Mouse (Mus musculus): ENCODE measurements at regions not wholly inside any gene's neighbourhood (a gene's known extent, or its start where the extent isn't known, plus 50 kb on each side); places are given as distances from the start of the nearest gene placed in this dataset.

DNA sequence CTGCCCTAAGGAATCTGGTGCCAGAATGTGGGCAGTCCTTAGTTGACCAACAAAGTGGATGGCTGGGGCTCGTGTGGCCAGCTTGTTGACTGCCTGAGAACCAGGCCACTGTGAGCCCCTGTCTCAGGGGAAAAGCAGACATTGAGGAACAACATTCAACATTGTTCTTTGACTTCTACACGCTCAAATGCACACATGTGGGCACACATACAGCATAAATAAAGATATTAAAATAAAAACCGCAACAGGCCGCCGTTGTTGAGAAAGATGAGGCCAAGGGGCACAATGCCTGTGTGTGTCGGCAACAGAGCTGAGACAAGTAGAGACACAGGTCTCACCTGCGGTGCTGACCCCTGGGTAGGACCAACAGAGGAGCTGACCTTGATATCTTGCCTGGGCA is 105.8 kb downstream of the Nxnl2 start:
- no peak for ATAC-seq (ENCODE audit: low FRiP score, low read depth)
- H3K27ac ChIP-seq (replicated peaks) = no peak overlapping the region

DNA sequence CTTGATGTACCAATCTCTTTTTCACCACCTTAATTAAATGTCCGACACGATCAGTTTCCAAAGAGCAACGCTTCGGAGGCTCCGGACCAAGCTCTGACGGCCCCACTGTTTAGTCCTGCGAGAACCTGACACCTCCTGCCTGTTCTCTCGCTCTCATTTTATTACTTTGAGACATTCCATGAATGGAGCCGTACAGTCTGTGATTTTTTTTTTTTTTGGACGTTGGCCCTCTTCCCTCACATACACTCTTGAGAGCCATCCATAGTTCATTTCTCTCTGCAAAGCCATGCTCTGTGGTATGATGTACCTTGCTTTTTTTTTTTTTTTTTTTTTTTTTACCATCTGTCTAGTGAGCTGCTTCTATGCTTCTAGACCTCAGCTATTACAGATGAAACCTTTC is 106.7 kb downstream of the Nxnl2 start:
- 0 out of 2 replicates have a peak, but pooled peaks cover 11% of the 10 kb centered on the region for H3K4me1 ChIP-seq
- no peak overlapping the region for H3K9ac ChIP-seq (replicated peaks)
- H3K36me3 ChIP-seq = no peaks in the 10 kb centered on the region
- no peak overlapping the region for H3K4me2 ChIP-seq (replicated peaks)
- no peaks in the 10 kb centered on the region for H3K27me3 ChIP-seq
- ATAC-seq (ENCODE audit: low FRiP score, low read depth) = no peak
- H3K9me3 ChIP-seq = no peaks in the 10 kb centered on the region
- H3K27ac ChIP-seq (replicated peaks) = no peak overlapping the region
- WGBS = 85% methylated on average over 10 of the region's 10 CpGs
- H3K4me3 ChIP-seq = no peak overlapping the region

More for the DNA sequence above, 105.8 kb downstream of the Nxnl2 start:
- WGBS = 92% methylated on average over 7 of the region's 7 CpGs
- Histone ChIP-seq H3K4me3 (no peak overlapping the region), H3K9me3 (no peaks in the 10 kb centered on the region), H3K36me3 (no peaks in the 10 kb centered on the region), H3K4me1 (0 out of 2 replicates have a peak, but pooled peaks cover 11% of the 10 kb centered on the region), H3K4me2 (replicated peaks) (no peak overlapping the region), H3K9ac (replicated peaks) (no peak overlapping the region), H3K27me3 (no peaks in the 10 kb centered on the region)

GRCm38 (mm10) chr13:51279642-51280387 is 109.0 kb downstream of the Nxnl2 start:
- no peak for ATAC-seq (ENCODE audit: low FRiP score, low read depth)
- H3K4me1 ChIP-seq = 0 out of 2 replicates have a peak, but pooled peaks cover 11% of the 10 kb centered on the region
- H3K9ac ChIP-seq (replicated peaks) = no peak overlapping the region
- no peak overlapping the region for H3K27ac ChIP-seq (replicated peaks)
- no peak overlapping the region for H3K4me2 ChIP-seq (replicated peaks)
- no peak overlapping the region for H3K4me3 ChIP-seq
- H3K36me3 ChIP-seq = no peaks in the 10 kb centered on the region
- H3K27me3 ChIP-seq = no peaks in the 10 kb centered on the region
- 54% methylated on average over 8 of the region's 8 CpGs for whole genome bisulfite sequencing
- H3K9me3 ChIP-seq = peaks cover 6% of the 10 kb centered on the region; the same call in 1 of the 2 replicates

- H3K27me3 ChIP-seq = no peaks in the 10 kb centered on the region
- H3K4me2 ChIP-seq (replicated peaks) = no peak overlapping the region
- whole genome bisulfite sequencing = 61% methylated on average over 8 of the region's 8 CpGs
- no peak overlapping the region for H3K27ac ChIP-seq (replicated peaks)
- H3K4me1 ChIP-seq = 0 out of 2 replicates have a peak, but pooled peaks cover 11% of the 10 kb centered on the region
- H3K4me3 ChIP-seq = no peak overlapping the region
- H3K36me3 ChIP-seq = no peaks in the 10 kb centered on the region
- peaks cover 6% of the 10 kb centered on the region; the same call in 1 of the 2 replicates for H3K9me3 ChIP-seq
- H3K9ac ChIP-seq (replicated peaks) = no peak overlapping the region
- no peak for ATAC-seq (ENCODE audit: low FRiP score, low read depth)
Measured at GRCm38 (mm10) chr13:51280388-51280753, 109.5 kb downstream of the Nxnl2 start.

GRCm38 (mm10) chr13:51284679-51285078 is 113.9 kb downstream of the Nxnl2 start:
- no peaks in the 10 kb centered on the region for H3K36me3 ChIP-seq
- no peak overlapping the region for H3K27ac ChIP-seq (replicated peaks)
- H3K4me2 ChIP-seq (replicated peaks) = no peak overlapping the region
- H3K27me3 ChIP-seq = no peaks in the 10 kb centered on the region
- ATAC-seq (ENCODE audit: low FRiP score, low read depth) = no peak
- peaks cover 11% of the 10 kb centered on the region; the same call in 1 of the 2 replicates for H3K9me3 ChIP-seq
- H3K4me1 ChIP-seq = 0 out of 2 replicates have a peak, but pooled peaks cover 10% of the 10 kb centered on the region
- H3K4me3 ChIP-seq = no peak overlapping the region
- H3K9ac ChIP-seq (replicated peaks) = no peak overlapping the region

DNA sequence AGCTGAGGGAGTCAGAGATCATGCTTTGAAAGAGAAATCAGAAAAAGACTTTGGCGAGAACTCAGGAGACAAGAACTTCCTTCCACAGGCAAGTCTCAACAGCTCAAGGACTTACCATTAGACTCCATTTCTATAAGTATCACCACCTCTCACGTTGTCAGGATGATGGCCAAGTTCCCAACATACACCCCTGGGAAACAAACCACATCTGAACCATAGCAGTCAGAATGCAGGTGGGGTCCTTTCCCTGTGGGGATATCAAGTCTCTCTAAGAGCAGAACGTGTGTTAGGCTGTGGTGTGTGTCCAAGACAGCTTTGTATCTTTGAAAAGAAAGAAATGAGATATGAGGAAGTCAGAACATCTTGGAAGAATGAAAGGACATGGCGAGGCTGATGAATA is 118.6 kb downstream of the Nxnl2 start:
- H3K9ac ChIP-seq (replicated peaks) = no peak overlapping the region
- H3K9me3 ChIP-seq = peaks cover 6% of the 10 kb centered on the region; the same call in 1 of the 2 replicates
- no peak overlapping the region for H3K4me2 ChIP-seq (replicated peaks)
- no peak overlapping the region for H3K27ac ChIP-seq (replicated peaks)
- no peaks in the 10 kb centered on the region for H3K36me3 ChIP-seq
- 80% methylated on average over 4 of the region's 4 CpGs for WGBS
- H3K27me3 ChIP-seq = no peaks in the 10 kb centered on the region
- ATAC-seq (ENCODE audit: low FRiP score, low read depth) = no peak
- H3K4me1 ChIP-seq = no peaks in the 10 kb centered on the region
- H3K4me3 ChIP-seq = no peak overlapping the region

- ATAC-seq (ENCODE audit: low FRiP score, low read depth) = no peak
- Histone ChIP-seq H3K9me3 (peaks cover 6% of the 10 kb centered on the region; the same call in 1 of the 2 replicates), H3K27me3 (no peaks in the 10 kb centered on the region), H3K27ac (replicated peaks) (no peak overlapping the region), H3K4me2 (replicated peaks) (no peak overlapping the region), H3K36me3 (no peaks in the 10 kb centered on the region), H3K4me1 (no peaks in the 10 kb centered on the region), H3K9ac (replicated peaks) (no peak overlapping the region), H3K4me3 (no peak overlapping the region)
- WGBS = 80% methylated on average over 7 of the region's 7 CpGs
Measured at GRCm38 (mm10) chr13:51290021-51290424, 118.4 kb upstream of the S1pr3 start.

DNA sequence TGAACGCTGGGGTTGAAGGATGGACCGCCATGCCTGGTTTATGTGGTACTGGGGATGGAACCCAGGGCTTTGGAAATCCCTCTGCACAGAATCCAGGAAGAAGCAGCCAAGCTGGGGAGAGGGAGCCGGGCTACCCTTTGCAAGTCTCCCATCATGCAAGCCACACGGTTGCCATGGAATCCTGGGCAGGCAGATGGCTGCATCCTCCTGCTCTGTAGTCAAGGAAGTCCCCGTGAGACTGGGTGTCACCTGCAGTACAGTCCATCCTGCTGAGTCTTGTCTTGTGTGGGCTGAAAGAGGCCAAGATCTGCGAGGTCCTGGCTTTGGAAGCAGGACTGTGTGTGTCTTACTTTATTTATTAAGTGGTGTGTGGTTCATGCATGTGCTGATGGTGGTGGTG is 117.5 kb upstream of the S1pr3 start:
- Histone ChIP-seq H3K9ac (replicated peaks) (no peak overlapping the region), H3K4me3 (no peak overlapping the region), H3K27ac (replicated peaks) (no peak overlapping the region), H3K27me3 (no peaks in the 10 kb centered on the region), H3K9me3 (peaks cover 6% of the 10 kb centered on the region; the same call in 1 of the 2 replicates), H3K4me2 (replicated peaks) (no peak overlapping the region), H3K36me3 (no peaks in the 10 kb centered on the region), H3K4me1 (no peaks in the 10 kb centered on the region)
- no peak for ATAC-seq (ENCODE audit: low FRiP score, low read depth)
- 78% methylated on average over 6 of the region's 6 CpGs for WGBS

- Histone ChIP-seq H3K9me3 (peaks cover 6% of the 10 kb centered on the region; the same call in 1 of the 2 replicates), H3K9ac (replicated peaks) (no peak overlapping the region), H3K4me3 (no peak overlapping the region), H3K27me3 (no peaks in the 10 kb centered on the region), H3K4me2 (replicated peaks) (no peak overlapping the region), H3K4me1 (peaks cover 5% of the 10 kb centered on the region; the same call in 1 of the 2 replicates), H3K36me3 (no peaks in the 10 kb centered on the region), H3K27ac (replicated peaks) (no peak overlapping the region)
- no peak for ATAC-seq (ENCODE audit: low FRiP score, low read depth)
- 84% methylated on average over 4 of the region's 4 CpGs for WGBS
Measured at GRCm38 (mm10) chr13:51293047-51293446, 115.4 kb upstream of the S1pr3 start.

DNA sequence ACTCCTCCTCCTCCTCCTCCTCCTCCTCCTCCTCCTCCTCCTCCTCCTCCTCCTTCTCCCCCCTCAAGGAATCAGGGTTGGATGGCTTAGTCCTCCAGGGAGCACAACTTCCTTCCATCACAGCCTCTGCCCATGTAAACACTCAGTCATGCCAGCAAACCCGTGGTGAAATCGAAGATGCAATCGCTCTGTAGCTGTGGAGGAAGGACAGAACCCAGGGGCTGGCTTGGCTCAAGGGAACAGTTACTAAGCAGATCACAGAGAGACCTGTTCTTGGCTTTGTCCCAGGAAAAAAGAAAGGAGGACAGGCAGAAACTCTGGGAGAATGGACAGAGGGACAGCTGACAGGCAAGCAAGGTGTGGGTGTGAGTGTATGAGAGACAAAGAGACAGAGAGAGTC is 112.6 kb upstream of the S1pr3 start:
- Histone ChIP-seq H3K4me2 (replicated peaks) (no peak overlapping the region), H3K27me3 (no peaks in the 10 kb centered on the region), H3K4me3 (no peak overlapping the region), H3K27ac (replicated peaks) (no peak overlapping the region), H3K36me3 (no peaks in the 10 kb centered on the region), H3K4me1 (peaks cover 5% of the 10 kb centered on the region; the same call in 1 of the 2 replicates), H3K9ac (replicated peaks) (no peak overlapping the region), H3K9me3 (no peaks in the 10 kb centered on the region)
- 78% methylated on average over 3 of the region's 3 CpGs for WGBS
- no peak for ATAC-seq (ENCODE audit: low FRiP score, low read depth)

DNA sequence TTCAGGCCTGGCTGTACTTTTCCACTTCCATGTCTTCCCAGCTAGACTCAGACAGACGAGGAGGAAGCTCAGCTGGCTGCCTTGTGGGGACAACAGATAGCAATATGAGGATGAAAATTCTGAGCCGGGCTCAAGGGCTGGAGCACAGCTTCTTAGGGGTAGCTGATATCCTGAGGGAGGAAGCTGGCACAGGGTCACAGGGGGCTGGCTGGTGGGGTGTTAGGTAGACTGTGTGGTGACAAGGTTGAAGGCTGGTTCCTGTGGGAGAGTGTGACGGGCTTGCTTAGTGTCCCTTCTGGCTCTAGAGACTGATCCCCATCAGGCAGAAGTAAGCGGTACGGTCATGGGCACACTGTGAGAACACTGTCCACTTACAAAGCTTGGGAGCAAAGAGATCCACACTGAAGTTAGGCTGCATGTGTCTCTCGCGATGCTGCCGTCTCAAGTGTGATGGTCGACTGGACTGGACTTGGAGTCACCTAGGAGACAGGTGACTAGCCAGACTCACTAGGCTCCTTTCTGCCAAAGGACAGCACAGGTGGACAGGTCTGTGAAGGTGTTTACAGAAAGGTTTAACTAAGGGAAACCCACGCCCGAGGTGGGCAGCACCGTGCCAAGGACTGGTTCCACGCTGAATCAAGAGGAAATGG is 111.1 kb upstream of the S1pr3 start:
- WGBS = 94% methylated on average over 13 of the region's 13 CpGs
- H3K4me1 ChIP-seq = peaks cover 5% of the 10 kb centered on the region; the same call in 1 of the 2 replicates
- no peaks in the 10 kb centered on the region for H3K36me3 ChIP-seq
- H3K9ac ChIP-seq (replicated peaks) = no peak overlapping the region
- H3K4me3 ChIP-seq = no peak overlapping the region
- no peak for ATAC-seq (ENCODE audit: low FRiP score, low read depth)
- H3K27ac ChIP-seq (replicated peaks) = no peak overlapping the region
- no peak overlapping the region for H3K4me2 ChIP-seq (replicated peaks)
- no peaks in the 10 kb centered on the region for H3K27me3 ChIP-seq
- no peaks in the 10 kb centered on the region for H3K9me3 ChIP-seq

DNA sequence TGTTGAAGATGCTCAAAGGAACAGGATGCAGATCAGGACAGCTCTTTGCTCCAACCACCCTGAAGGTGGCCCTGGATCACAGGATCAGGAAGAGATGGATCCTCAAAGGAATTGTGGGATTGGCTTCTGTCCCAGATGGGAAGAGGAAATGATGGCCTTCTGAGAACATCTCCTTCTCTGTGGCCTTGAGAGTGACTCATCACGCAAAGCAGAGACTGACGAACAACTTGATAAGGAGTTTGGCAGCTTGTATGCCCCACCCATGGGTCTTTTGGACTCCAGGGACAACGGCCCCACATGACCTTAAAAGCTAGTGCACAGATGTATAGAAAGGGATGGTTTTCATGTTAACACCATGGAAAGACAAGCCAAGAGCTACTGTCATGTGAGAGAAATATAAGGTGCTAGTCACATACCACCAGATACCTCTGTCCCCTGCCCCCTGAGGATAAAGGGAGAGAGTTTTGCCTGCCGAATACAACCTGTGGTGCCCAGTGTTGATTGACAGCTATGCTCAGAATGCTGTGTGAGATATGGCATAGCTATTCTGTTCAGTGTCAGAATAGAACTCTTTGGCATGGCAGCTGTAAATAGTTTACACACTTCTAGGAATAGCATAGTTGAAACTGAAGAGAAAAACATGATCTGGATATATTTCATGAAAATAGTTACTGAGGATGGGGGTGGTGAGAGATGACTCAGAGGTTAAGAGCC is 109.2 kb upstream of the S1pr3 start:
- Histone ChIP-seq H3K4me2 (replicated peaks) (no peak overlapping the region), H3K27ac (replicated peaks) (no peak overlapping the region), H3K4me1 (peaks cover 5% of the 10 kb centered on the region; the same call in 1 of the 2 replicates), H3K9me3 (no peaks in the 10 kb centered on the region), H3K27me3 (no peaks in the 10 kb centered on the region), H3K4me3 (no peak overlapping the region), H3K36me3 (no peaks in the 10 kb centered on the region), H3K9ac (replicated peaks) (no peak overlapping the region)
- ATAC-seq (ENCODE audit: low FRiP score, low read depth) = no peak
- 84% methylated on average over 4 of the region's 4 CpGs for WGBS
